Mouse (Mus musculus) heart, adult 2 months (tissue): ENCODE results near the gene Pde8b. TPM values are rescaled to one million over a fixed set of nuclear protein-coding genes. Genes with fewer than 3 reads are reported as not detected.

Experiments
- DNase-seq, 2 experiments: peaks; one replicate each; pipeline ENCODE4 v3.0.0; 2021
- H3K27ac ChIP-seq: fragments of 200-600 bp; 2 replicates; pipeline ENCODE4 v1.8.1; 2022
- H3K27me3 ChIP-seq: fragments of 200-500 bp; 2 replicates; pipeline ENCODE4 v1.6.1; 2012; ENCODE audit warnings: mild to moderate bottlenecking, low read length, inconsistent platforms, mixed read lengths; ENCODE audit not compliant: control insufficient read depth, insufficient read depth
- H3K36me3 ChIP-seq: fragments of 200-500 bp; 2 replicates; pipeline ENCODE4 v1.6.1; 2012; ENCODE audit warnings: low read length, inconsistent platforms; ENCODE audit not compliant: control insufficient read depth, insufficient read depth
- H3K4me1 ChIP-seq: fragments of 200-500 bp; 2 replicates; pipeline ENCODE4 v1.6.1; 2011; ENCODE audit warnings: low read length; ENCODE audit not compliant: control insufficient read depth, insufficient read depth
- H3K4me3 ChIP-seq: fragments of 200-600 bp; 2 replicates; pipeline ENCODE4 v1.8.1; 2022
- H3K79me2 ChIP-seq: fragments of 200-500 bp; replicated peaks from 2 replicates; pipeline ENCODE4 v1.6.1; 2012; ENCODE audit warnings: mild to moderate bottlenecking, inconsistent platforms, low read length, moderate library complexity, mixed read lengths; ENCODE audit not compliant: control insufficient read depth, insufficient read depth
- H3K9ac ChIP-seq: fragments of 200-500 bp; 2 replicates; pipeline ENCODE4 v1.6.1; 2012; ENCODE audit warnings: low read depth, mild to moderate bottlenecking, control low read depth, inconsistent platforms, low read length, mixed read lengths
- CTCF ChIP-seq: fragments of 200-600 bp; IDR thresholded peaks from 2 replicates; pipeline ENCODE4 v1.8.1; 2022; ENCODE audit warnings: antibody characterized with exemption, mild to moderate bottlenecking, moderate library complexity
- EP300 ChIP-seq: fragments of 200-500 bp; IDR thresholded peaks from 2 replicates; pipeline ENCODE4 v1.6.1; 2011; ENCODE audit warnings: low read depth, low read length, control low read depth; ENCODE audit not compliant: insufficient read depth
- POLR2A ChIP-seq: fragments of 200-500 bp; IDR thresholded peaks from 2 replicates; pipeline ENCODE4 v1.6.1; 2011; ENCODE audit warnings: mild to moderate bottlenecking, low read depth, low read length, control low read depth; ENCODE audit not compliant: insufficient read depth
- WGBS: fragments of 180-500 bp; shearing (Covaris S2); methylation state at CpG from one replicate; pipeline ENCODE4 v1.1.7; 2018; 5-methylcytosine and 5-hydroxymethylcytosine counted together
- intact Hi-C: fragments of 180-260 bp; cut with DNase I; formaldehyde crosslinking; loops from one replicate; pipeline ENCODE4 v1.15.1; 2025
- polyA plus RNA-seq: library from polyadenylated mRNA; depleted of rRNA; stranded (reverse); fragments of >200 nt; gene quantifications from 2 replicates; pipeline ENCODE4 v1.2.3, GENCODE M21; 2012
- total RNA-seq, 2 experiments: library from RNA; stranded (reverse); gene quantifications; 2 replicates each; pipeline ENCODE4 v1.2.3; 2021

The Pde8b gene
- total and polyA plus RNA-seq, 3 experiments: 1.7 to 5.0 (median 2.6) TPM

DNA sequence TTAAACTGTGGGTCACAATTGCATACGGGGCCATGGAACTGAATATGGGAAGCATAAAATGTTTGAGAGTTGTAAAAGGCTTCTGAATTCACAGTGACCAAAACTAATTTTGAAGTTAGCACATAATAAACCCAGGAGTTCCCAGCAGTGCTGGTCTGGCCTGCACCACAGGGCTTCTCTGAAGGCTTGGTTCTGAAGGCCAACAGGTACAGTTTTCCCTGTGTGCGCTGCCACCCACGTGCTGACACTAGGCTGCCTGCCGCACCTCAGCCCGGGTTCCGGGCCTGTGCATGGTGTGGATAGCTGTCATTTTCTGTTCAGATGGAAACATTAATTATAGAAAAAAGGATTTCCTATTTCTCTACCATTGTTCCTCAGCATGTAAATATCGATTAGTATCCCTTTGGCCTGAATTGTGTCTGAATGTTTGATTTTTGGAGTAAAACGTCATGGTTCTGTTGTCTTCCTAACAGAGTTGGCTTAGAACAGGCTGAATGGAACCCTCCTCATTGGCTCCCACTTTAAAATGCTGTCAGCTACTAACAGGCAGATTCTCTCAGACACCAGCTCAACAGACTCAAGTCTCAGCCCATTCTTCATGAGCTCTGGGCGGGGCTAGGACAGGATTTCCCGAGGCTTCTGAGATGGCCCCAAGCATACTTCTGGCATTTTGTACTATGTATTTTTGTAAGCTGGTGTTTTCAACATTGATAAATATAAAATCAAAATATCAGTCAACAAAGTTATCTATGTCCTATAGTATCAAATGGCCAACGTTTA lies 193.4 kb downstream of the Pde8b start:
- Histone ChIP-seq H3K27me3 (no peaks in the 10 kb centered on the region), H3K36me3 (no peaks in the 10 kb centered on the region), H3K4me3 (no peak overlapping the region), H3K9ac (no peak overlapping the region), H3K27ac (no peak overlapping the region), H3K4me1 (no peaks in the 10 kb centered on the region), H3K79me2 (no peaks in the 10 kb centered on the region)
- WGBS: 78% methylated on average over 11 of the region's 11 CpGs
- DNase-seq: no peak
- TF ChIP-seq EP300 (no peak), CTCF (no peak), POLR2A (no peak)
- intact Hi-C loops: no loop called here

DNA sequence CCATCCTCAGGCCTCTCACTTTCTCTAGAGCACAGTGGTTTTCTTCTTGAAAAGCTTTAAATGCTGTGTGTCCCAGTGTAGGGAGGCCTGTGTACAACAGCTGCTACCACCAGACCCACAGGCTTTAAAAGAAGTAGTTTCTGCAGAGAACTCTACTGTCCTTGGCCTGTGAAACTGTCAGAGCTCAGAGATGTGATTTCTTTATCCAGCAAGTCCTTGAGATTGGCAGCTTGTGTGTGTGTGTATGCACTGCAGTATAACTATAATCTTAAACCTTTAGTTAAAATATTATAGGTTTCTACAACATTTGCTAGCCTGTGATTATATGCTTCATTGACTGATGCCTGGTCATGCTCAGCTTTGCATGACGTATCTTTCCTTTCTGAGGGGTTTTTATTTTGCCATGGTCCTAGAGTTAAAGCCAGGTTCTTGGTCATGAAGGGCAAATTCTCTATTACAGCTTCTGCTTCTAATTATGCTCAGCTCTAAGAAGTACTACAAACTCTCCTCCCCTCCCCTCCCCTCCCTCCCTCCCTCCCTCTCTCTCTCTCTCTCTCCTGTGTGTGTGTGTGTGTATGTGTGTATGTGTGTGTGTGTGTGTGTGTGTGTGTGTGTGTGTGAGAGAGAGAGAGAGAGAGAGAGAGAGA lies 194.3 kb downstream of the Pde8b start:
- no peaks in the 10 kb centered on the region for H3K79me2 ChIP-seq
- WGBS: 79% methylated on average over 1 of the region's 1 CpGs
- no peak overlapping the region for H3K9ac ChIP-seq
- no peak overlapping the region for H3K27ac ChIP-seq
- TF ChIP-seq EP300 (no peak), CTCF (no peak), POLR2A (no peak)
- no peaks in the 10 kb centered on the region for H3K36me3 ChIP-seq
- no peak for DNase-seq
- no peaks in the 10 kb centered on the region for H3K4me1 ChIP-seq
- H3K27me3 ChIP-seq: no peaks in the 10 kb centered on the region
- no peak overlapping the region for H3K4me3 ChIP-seq
- intact Hi-C loops: no loop called here

- H3K9ac ChIP-seq: no peak overlapping the region
- no peaks in the 10 kb centered on the region for H3K4me1 ChIP-seq
- intact Hi-C loops: no loop called here
- H3K79me2 ChIP-seq: no peaks in the 10 kb centered on the region
- no peak overlapping the region for H3K27ac ChIP-seq
- H3K36me3 ChIP-seq: no peaks in the 10 kb centered on the region
- no peak overlapping the region for H3K4me3 ChIP-seq
- DNase-seq: no peak
- TF ChIP-seq CTCF (no peak), EP300 (no peak)
- 80% methylated on average over 3 of the region's 3 CpGs for WGBS
- no peaks in the 10 kb centered on the region for H3K27me3 ChIP-seq
Observed at GRCm38 (mm10) chr13:95052421-95052820, 197.7 kb downstream of the Pde8b start.

DNA sequence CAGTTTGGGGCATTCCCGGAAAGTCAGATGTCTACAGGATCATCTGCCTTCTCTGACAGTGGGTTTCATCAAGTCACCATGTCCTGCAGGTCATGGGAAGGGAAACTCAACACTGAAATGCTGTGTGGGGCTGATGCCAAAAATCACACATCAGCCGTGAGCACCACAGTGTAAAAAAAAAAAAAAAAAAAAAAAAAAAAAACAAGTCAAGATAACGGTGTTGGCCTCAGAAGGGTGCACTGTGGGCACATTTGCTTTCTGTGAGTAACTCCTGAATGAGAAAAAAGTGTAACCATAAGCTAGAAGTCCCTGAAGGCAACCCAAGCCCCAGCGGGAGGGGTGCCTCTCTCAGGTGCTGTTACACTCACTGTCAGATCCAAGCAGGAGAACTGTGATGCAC lies 199.7 kb downstream of the Pde8b start:
- Histone ChIP-seq H3K9ac (no peak overlapping the region), H3K4me1 (no peaks in the 10 kb centered on the region)
- intact Hi-C loops: no loop called here

GRCm38 (mm10) chr13:95044108-95044507 lies 206.0 kb downstream of the Pde8b start:
- Histone ChIP-seq H3K4me1 (no peaks in the 10 kb centered on the region), H3K27me3 (no peaks in the 10 kb centered on the region), H3K36me3 (no peaks in the 10 kb centered on the region), H3K27ac (no peak overlapping the region), H3K79me2 (no peaks in the 10 kb centered on the region), H3K4me3 (no peak overlapping the region), H3K9ac (no peak overlapping the region)
- DNase-seq: no peak
- no peak for TF ChIP-seq EP300
- TF ChIP-seq CTCF: no peak
- TF ChIP-seq POLR2A: no peak
- intact Hi-C loops: no loop called here
- 20% methylated on average over 1 of the region's 1 CpGs for WGBS

More for the DNA sequence above, 199.7 kb downstream of the Pde8b start:
- H3K79me2 ChIP-seq: no peaks in the 10 kb centered on the region
- no peak for DNase-seq
- H3K36me3 ChIP-seq: no peaks in the 10 kb centered on the region
- no peaks in the 10 kb centered on the region for H3K27me3 ChIP-seq
- WGBS: 48% methylated on average over 4 of the region's 4 CpGs
- TF ChIP-seq EP300: no peak
- TF ChIP-seq CTCF: no peak
- no peak for TF ChIP-seq POLR2A
- no peak overlapping the region for H3K4me3 ChIP-seq
- H3K27ac ChIP-seq: no peak overlapping the region

DNA sequence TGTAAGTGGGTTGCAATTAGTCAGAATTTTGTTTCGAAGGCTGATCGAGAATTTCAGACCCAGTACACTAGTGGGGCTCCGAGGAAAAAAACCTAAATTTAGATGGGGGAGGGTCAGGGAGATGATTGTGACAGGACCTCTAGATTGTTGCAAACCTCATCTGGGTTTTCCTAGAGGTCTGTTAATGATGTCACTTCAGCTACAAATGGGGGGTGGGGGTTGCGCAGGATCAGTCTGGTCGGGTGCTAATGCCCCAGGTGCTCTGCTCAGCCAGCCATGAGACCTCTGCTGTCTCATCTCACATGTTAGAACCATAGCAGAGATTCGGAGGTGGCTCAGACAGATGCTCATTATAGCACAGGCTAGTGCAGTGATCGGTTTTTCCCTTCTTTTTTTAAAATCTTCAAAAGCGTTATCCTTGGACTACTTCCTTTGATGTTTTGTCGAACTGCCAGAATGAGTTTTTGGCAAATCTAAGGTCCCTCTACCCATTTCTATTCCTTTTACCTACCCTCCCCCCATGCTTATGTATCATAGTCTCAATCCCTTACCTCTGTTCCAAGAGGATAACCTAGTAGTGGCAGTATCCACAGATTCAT lies 209.9 kb downstream of the Pde8b start:
- DNase-seq: no peak
- no peaks in the 10 kb centered on the region for H3K4me1 ChIP-seq
- intact Hi-C loops: no loop called here
- 81% methylated on average over 9 of the region's 9 CpGs for WGBS
- no peaks in the 10 kb centered on the region for H3K79me2 ChIP-seq
- no peak for TF ChIP-seq EP300
- TF ChIP-seq POLR2A: no peak
- no peak for TF ChIP-seq CTCF
- no peaks in the 10 kb centered on the region for H3K36me3 ChIP-seq
- H3K27me3 ChIP-seq: no peaks in the 10 kb centered on the region
- H3K4me3 ChIP-seq: no peak overlapping the region
- H3K27ac ChIP-seq: no peak overlapping the region
- H3K9ac ChIP-seq: no peak overlapping the region
